ENCODE assay signal across 8 mouse cellular contexts in genomic region chr16:37813691-37814382, GRCm38 (mm10). TPM values are rescaled to one million over a fixed set of nuclear protein-coding genes. Genes with fewer than 3 reads are reported as not detected.
DNase-seq lines count a peak whose midpoint lies in the region; ATAC-seq and TF ChIP-seq lines count a peak whose summit lies in the region.

No protein-coding gene starts in this region.

- H3K36me3 ChIP-seq in embryonic facial prominence, embryonic 13.5 days = peaks cover 41% of the 10 kb centered on the region
- H3K36me3 ChIP-seq in hindbrain, embryonic 15.5 days = no peaks in the 10 kb centered on the region
- H3K36me3 ChIP-seq in myocyte (ENCODE audit: control insufficient read depth, insufficient read depth) = peaks cover 27% of the 10 kb centered on the region

- H3K4me3 ChIP-seq in layer of hippocampus, adult 2 months = no peak overlapping the region
- H3K4me3 ChIP-seq in embryonic facial prominence, embryonic 13.5 days = no peak overlapping the region
- H3K4me3 ChIP-seq in hindbrain, embryonic 15.5 days = no peak overlapping the region
- no peak overlapping the region for H3K4me3 ChIP-seq in myocyte

- H3K4me1 ChIP-seq in embryonic facial prominence, embryonic 13.5 days = peaks cover 44% of the 10 kb centered on the region
- H3K4me1 ChIP-seq in hindbrain, embryonic 15.5 days (replicated peaks) = peaks cover 36% of the 10 kb centered on the region

- H3K27me3 ChIP-seq in embryonic facial prominence, embryonic 13.5 days = no peaks in the 10 kb centered on the region
- no peaks in the 10 kb centered on the region for H3K27me3 ChIP-seq in hindbrain, embryonic 15.5 days
- H3K27me3 ChIP-seq in myocyte (ENCODE audit: control insufficient read depth, insufficient read depth, insufficient read length) = no peaks in the 10 kb centered on the region

- ATAC-seq in embryonic facial prominence, embryonic 13.5 days (ENCODE audit: insufficient number of reproducible peaks, insufficient read depth, low FRiP score, low TSS enrichment, low read depth) = no peak
- peak; percentile 12 for ATAC-seq in hindbrain, embryonic 15.5 days (ENCODE audit: low FRiP score, low read depth)

- no peak for DNase-seq in layer of hippocampus, adult 2 months (ENCODE audit: low spot score in 2 of 2)
- no peak for DNase-seq in layer of hippocampus, adult 9-11 months
- no peak for DNase-seq in layer of hippocampus, adult 11-12 months (ENCODE audit: low spot score)
- no peak for DNase-seq in spleen, postnatal 14 days (ENCODE audit: low spot score in 2 of 2)
- DNase-seq in right cerebral cortex, postnatal 36 days (ENCODE audit: low spot score in 2 of 2) = no peak

- H3K4me2 ChIP-seq in embryonic facial prominence, embryonic 13.5 days = peak overlapping the region; percentile 30
- peak overlapping the region; percentile 35 for H3K4me2 ChIP-seq in hindbrain, embryonic 15.5 days
- H3K4me2 ChIP-seq in myocyte (ENCODE audit: low read depth) = peak overlapping the region; percentile 71

- H3K9ac ChIP-seq in embryonic facial prominence, embryonic 13.5 days = peak overlapping the region; percentile 7; the same call in 1 of the 2 replicates
- H3K9ac ChIP-seq in hindbrain, embryonic 15.5 days = no peak overlapping the region

- no peak for TF ChIP-seq CTCF in layer of hippocampus, adult 2 months (conservative IDR thresholded peaks at IDR 0.05)

- TF ChIP-seq POLR2A in myocyte (IDR thresholded peaks at IDR 0.05; ENCODE audit: insufficient read length, low read depth) = no peak

- peak overlapping the region; percentile 95 for H3K27ac ChIP-seq in layer of hippocampus, adult 2 months
- peak overlapping the region; percentile 89 for H3K27ac ChIP-seq in embryonic facial prominence, embryonic 13.5 days
- H3K27ac ChIP-seq in hindbrain, embryonic 15.5 days (replicated peaks) = peak overlapping the region; percentile 73

- H3K79me2 ChIP-seq in myocyte (ENCODE audit: control insufficient read depth, insufficient read depth) = peaks cover 8% of the 10 kb centered on the region

- H3ac ChIP-seq in myocyte (ENCODE audit: control insufficient read depth, insufficient read length) = no peak overlapping the region

- no peaks in the 10 kb centered on the region for H3K9me3 ChIP-seq in embryonic facial prominence, embryonic 13.5 days
- H3K9me3 ChIP-seq in hindbrain, embryonic 15.5 days = no peaks in the 10 kb centered on the region

- 32% methylated on average over 5 of the region's 5 CpGs for WGBS in embryonic facial prominence, embryonic 13.5 days
- 32% methylated on average over 5 of the region's 5 CpGs for WGBS in hindbrain, embryonic 15.5 days

TF ChIP-seq in myocyte, 11 proteins besides CTCF, POLR2A, EP300 and RAD21:
- TF ChIP-seq E2F4 (IDR thresholded peaks at IDR 0.05; ENCODE audit: insufficient read depth) (no peak), TCF12 (IDR thresholded peaks at IDR 0.05; ENCODE audit: insufficient read depth, poor library complexity, severe bottlenecking) (no peak), MYOD1 (IDR thresholded peaks at IDR 0.05; ENCODE audit: control insufficient read depth in 1 of 3, insufficient read length in 2 of 3, low read depth in 2 of 3) (no peak)

RNA-seq across cellular contexts. Expression of gene Fstl1, which starts 37.2 kb away (rescaled TPM):
- total RNA-seq in layer of hippocampus, adult 2 months (2021) = 10 to 100 TPM; 34.5 to 41.8 TPM
- polyA plus RNA-seq in embryonic facial prominence, embryonic 13.5 days (2015; fragmentation: Nextera tagmentation; extraction: Ambion mirVana) = 683 and 792 TPM in 2 replicates
- 92.7 and 103 TPM in 2 replicates for polyA plus RNA-seq in hindbrain, embryonic 15.5 days (2015; fragmentation: Nextera tagmentation; extraction: Ambion mirVana)
- polyA plus RNA-seq in myocyte (2012; fragmentation: generic; extraction: Trizol) = 134 TPM

RNA-seq across cellular contexts. Expression of gene Gm36028, which starts 47.1 kb away (rescaled TPM):
- total RNA-seq in layer of hippocampus, adult 2 months (2021) = not detected
- polyA plus RNA-seq in embryonic facial prominence, embryonic 13.5 days (2015; fragmentation: Nextera tagmentation; extraction: Ambion mirVana) = 0.23 and 0.25 TPM in 2 replicates
- 0.14 and 0.27 TPM in 2 replicates for polyA plus RNA-seq in hindbrain, embryonic 15.5 days (2015; fragmentation: Nextera tagmentation; extraction: Ambion mirVana)
- 0.08 TPM for polyA plus RNA-seq in myocyte (2012; fragmentation: generic; extraction: Trizol)

RNA-seq across cellular contexts. Expression of gene Lrrc58, which starts 54.4 kb away (rescaled TPM):
- total RNA-seq in layer of hippocampus, adult 2 months (2021) = 100 to 1,000 TPM in 1 of 2 experiments, 10 to 100 TPM in 1; 97.2 to 102 TPM
- polyA plus RNA-seq in embryonic facial prominence, embryonic 13.5 days (2015; fragmentation: Nextera tagmentation; extraction: Ambion mirVana) = 63.6 and 63.7 TPM in 2 replicates
- polyA plus RNA-seq in hindbrain, embryonic 15.5 days (2015; fragmentation: Nextera tagmentation; extraction: Ambion mirVana) = 48.2 and 51.7 TPM in 2 replicates
- 6.9 TPM for polyA plus RNA-seq in myocyte (2012; fragmentation: generic; extraction: Trizol)
